Mouse (Mus musculus) limb, embryonic 10.5 days (tissue): ENCODE measurements around the gene Ulk4. TPM values are rescaled to one million over a fixed set of nuclear protein-coding genes. Genes with fewer than 3 reads are reported as not detected.

Experiments
- DNase-seq: peaks from one replicate; pipeline ENCODE4 v3.0.0-alpha.2; 2017; ENCODE audit warnings: low spot score
- H3K27ac ChIP-seq: fragments of 300-500 bp; sonication (generic); 2 replicates; pipeline ENCODE4 v1.5.1; 2016; ENCODE audit warnings: mild to moderate bottlenecking
- H3K27me3 ChIP-seq: fragments of 300-500 bp; sonication (generic); 2 replicates; pipeline ENCODE4 v1.6.1; 2016; ENCODE audit warnings: low read depth, mild to moderate bottlenecking; ENCODE audit not compliant: poor library complexity, severe bottlenecking
- H3K36me3 ChIP-seq: fragments of 300-500 bp; sonication (generic); 2 replicates; pipeline ENCODE4 v1.6.1; 2016; ENCODE audit warnings: mild to moderate bottlenecking, moderate library complexity
- H3K4me1 ChIP-seq: fragments of 300-500 bp; sonication (generic); 2 replicates; pipeline ENCODE4 v1.6.1; 2016
- H3K4me3 ChIP-seq: fragments of 300-500 bp; sonication (generic); 2 replicates; pipeline ENCODE4 v1.5.1; 2016; ENCODE audit warnings: mild to moderate bottlenecking, moderate library complexity
- H3K9me3 ChIP-seq: fragments of 300-500 bp; sonication (generic); replicated peaks from 2 replicates; pipeline ENCODE4 v1.6.1; 2016; ENCODE audit warnings: mild to moderate bottlenecking
- WGBS: fragments of 180-500 bp; shearing (Covaris S2); methylation state at CpG from one replicate; pipeline ENCODE4 v1.1.7; 2016; 5-methylcytosine and 5-hydroxymethylcytosine counted together
- polyA plus RNA-seq: library from polyadenylated mRNA; unstranded; fragments of >200 nt; fragmentation: Nextera tagmentation; extraction: Ambion mirVana; gene quantifications from 2 replicates; pipeline ENCODE4 v1.2.1, GENCODE M21; 2016

The Ulk4 gene
- polyA plus RNA-seq, 1 experiment from 2014 or later, result 140 TPM

DNA sequence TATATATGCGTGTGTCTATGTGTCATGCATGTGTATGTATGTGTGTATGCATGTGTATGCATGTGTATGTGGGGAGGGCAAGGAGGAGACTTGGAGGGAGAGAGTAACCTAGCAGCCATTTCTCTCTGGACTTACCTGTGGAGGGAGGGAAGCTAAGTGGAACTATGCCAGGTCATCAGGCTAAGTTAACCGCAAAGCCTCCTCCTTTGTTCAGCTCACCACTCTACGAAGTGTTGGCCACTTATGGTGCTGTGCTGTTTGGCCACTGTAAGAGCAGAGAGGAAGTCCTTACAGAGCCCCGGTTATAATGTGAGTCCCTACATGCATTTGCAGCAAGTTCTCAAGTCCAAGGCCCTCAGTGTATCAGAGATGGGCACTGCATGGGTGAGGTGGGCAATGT lies 300.1 kb downstream of the Ulk4 start:
- no peaks in the 10 kb centered on the region for H3K27me3 ChIP-seq
- no peak for DNase-seq
- 92% methylated on average over 4 of the region's 4 CpGs for WGBS

DNA sequence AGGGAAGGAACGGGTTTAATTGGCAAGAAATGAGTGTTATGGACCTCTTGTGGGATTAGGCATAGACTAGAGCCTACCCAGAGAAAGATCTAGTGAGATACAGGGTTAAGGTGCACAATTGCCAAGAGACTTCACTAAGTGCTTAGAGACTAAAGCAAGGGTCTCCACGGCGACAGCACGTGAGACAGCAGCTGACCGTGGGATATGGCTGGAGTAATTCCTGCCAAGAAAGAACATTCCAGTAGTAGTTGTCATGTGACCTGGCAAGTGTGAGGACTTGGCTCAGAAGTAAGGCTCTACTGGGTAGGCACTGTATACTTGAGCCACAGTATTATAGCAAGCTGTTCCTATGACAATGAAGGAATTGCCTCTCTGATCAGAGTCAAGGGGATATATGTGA lies 300.8 kb downstream of the Ulk4 start:
- Histone ChIP-seq H3K4me3 (no peak overlapping the region), H3K36me3 (no peaks in the 10 kb centered on the region), H3K9me3 (no peaks in the 10 kb centered on the region), H3K27ac (no peak overlapping the region), H3K4me1 (peaks cover 21% of the 10 kb centered on the region), H3K27me3 (no peaks in the 10 kb centered on the region)
- no peak for DNase-seq
- WGBS, result 89% methylated on average over 5 of the region's 5 CpGs

More for the DNA sequence above, 300.1 kb downstream of the Ulk4 start:
- Histone ChIP-seq H3K4me3 (no peak overlapping the region), H3K9me3 (no peaks in the 10 kb centered on the region), H3K27ac (no peak overlapping the region), H3K36me3 (no peaks in the 10 kb centered on the region), H3K4me1 (peaks cover 28% of the 10 kb centered on the region)

DNA sequence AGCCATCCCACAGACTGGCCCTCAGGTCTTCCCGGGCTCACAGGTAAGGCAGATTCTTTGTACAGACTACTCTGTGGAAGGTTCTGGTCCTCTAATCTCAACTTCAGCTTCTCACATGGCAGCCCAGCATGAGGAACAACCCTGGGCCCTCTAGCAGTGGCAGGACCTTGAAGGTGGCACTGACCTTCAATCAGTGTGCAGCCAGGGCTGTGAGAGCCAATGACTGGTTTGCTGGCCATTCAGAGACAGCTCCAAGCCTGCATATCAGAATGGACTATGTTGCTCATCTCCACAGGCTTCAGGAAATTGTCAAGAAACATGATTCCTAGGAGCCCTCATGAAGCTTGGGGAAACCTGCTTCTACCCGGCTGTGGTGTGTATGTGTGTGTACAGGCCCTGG lies 302.8 kb downstream of the Ulk4 start:
- Histone ChIP-seq H3K27ac (no peak overlapping the region), H3K4me1 (peaks cover 19% of the 10 kb centered on the region)

DNA sequence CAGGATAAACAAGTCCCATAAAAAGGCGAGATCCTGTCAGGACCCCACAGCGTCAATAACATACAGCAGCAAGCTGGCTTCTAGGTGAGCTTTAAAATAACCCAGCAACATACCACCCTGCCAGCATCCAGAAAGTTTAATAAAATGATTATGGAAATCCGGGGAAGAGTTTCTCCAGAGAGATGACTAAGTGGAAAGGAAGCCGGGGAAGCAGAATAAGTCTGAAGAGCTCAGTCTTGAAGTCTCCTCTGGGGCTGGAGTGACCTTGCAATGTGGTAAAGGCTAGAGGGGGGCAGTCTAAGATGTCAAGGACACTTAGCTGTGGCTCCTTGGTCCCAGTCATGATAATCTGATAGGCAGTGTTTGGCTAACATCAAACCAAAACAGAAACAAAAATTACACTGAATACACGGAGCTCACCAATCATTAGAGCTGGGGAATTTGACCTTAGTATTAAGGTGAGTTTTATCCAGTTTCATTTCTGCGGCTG lies 303.9 kb downstream of the Ulk4 start:
- Histone ChIP-seq H3K27me3 (no peaks in the 10 kb centered on the region), H3K4me1 (peaks cover 17% of the 10 kb centered on the region), H3K4me3 (no peak overlapping the region), H3K9me3 (no peaks in the 10 kb centered on the region), H3K27ac (no peak overlapping the region), H3K36me3 (peaks cover 24% of the 10 kb centered on the region)
- DNase-seq, result no peak
- WGBS, result 62% methylated on average over 6 of the region's 6 CpGs

More for the DNA sequence above, 302.8 kb downstream of the Ulk4 start:
- peaks cover 12% of the 10 kb centered on the region for H3K36me3 ChIP-seq
- H3K4me3 ChIP-seq, result no peak overlapping the region
- no peak for DNase-seq
- no peaks in the 10 kb centered on the region for H3K27me3 ChIP-seq
- no peaks in the 10 kb centered on the region for H3K9me3 ChIP-seq
- WGBS, result 87% methylated on average over 2 of the region's 2 CpGs

DNA sequence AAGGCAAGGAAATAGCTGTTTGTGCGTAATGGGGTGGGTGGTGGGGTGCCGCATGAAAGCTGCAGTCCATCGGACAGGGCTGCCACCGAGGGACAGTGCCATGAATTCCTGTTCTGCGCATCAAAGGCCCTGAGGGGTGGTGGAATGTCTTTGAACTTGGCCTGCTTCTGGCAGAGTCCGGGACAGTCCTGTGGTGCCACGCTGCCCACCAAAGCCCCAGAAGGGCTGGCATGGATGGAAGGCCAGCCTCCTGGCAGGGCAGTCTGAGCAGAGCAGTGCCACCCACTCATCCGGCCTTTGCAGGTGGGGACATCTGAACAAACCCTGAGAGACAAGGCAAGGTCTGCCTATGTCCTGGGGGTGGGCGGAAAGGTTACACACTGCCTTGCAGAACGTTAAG lies 312.0 kb downstream of the Ulk4 start:
- no peak overlapping the region for H3K27ac ChIP-seq
- no peak for DNase-seq
- no peaks in the 10 kb centered on the region for H3K27me3 ChIP-seq
- H3K4me3 ChIP-seq, result no peak overlapping the region
- H3K9me3 ChIP-seq, result no peaks in the 10 kb centered on the region
- WGBS, result 88% methylated on average over 10 of the region's 10 CpGs
- H3K36me3 ChIP-seq, result peaks cover 99% of the 10 kb centered on the region
- H3K4me1 ChIP-seq, result no peaks in the 10 kb centered on the region

DNA sequence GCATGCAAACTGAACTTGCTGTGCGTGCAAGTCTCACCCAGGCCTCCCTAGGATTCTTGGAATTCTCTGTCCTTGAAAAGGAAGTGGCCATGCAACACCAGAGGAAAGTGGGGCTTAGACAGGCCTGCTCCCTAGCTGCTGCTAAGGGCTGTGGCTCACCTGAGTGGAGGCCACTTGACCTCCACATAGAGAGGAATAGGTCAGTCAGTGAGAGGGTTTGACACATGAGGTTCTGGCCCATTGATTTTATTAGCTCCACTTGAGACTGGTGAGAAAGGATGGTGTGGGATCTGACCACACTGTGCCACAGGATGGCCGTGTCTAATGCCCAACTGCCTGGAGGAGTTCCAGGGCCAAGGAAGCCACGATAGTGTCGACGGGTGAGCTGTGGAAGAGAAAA lies 312.8 kb downstream of the Ulk4 start:
- no peak for DNase-seq
- 87% methylated on average over 5 of the region's 5 CpGs for WGBS
- no peaks in the 10 kb centered on the region for H3K9me3 ChIP-seq
- no peak overlapping the region for H3K27ac ChIP-seq
- peaks cover 99% of the 10 kb centered on the region for H3K36me3 ChIP-seq
- H3K27me3 ChIP-seq, result no peaks in the 10 kb centered on the region
- no peak overlapping the region for H3K4me3 ChIP-seq
- H3K4me1 ChIP-seq, result no peaks in the 10 kb centered on the region

DNA sequence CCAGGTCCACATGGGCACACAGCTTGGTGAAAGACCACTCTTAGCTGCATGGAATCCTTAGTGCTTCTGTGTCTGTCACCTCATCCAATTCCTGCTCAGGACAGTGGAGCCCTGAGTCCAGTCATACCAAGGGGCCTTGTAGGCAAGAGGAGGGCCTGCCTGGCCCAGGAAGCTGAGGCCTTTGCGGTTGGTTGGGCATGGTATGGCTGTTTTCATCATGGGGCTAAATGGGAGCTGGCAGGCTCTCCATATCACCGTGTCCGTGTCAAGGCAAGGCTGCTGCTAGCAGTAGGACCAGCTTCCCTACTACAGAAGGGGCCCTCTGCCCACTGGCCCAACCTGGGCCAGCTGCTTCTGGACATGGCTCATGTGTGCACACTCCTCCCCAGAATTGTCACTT lies 313.3 kb downstream of the Ulk4 start:
- H3K36me3 ChIP-seq, result peaks cover 99% of the 10 kb centered on the region
- 90% methylated on average over 3 of the region's 3 CpGs for WGBS
- H3K9me3 ChIP-seq, result no peaks in the 10 kb centered on the region
- no peak for DNase-seq
- no peaks in the 10 kb centered on the region for H3K4me1 ChIP-seq
- no peak overlapping the region for H3K27ac ChIP-seq
- no peaks in the 10 kb centered on the region for H3K27me3 ChIP-seq
- no peak overlapping the region for H3K4me3 ChIP-seq

DNA sequence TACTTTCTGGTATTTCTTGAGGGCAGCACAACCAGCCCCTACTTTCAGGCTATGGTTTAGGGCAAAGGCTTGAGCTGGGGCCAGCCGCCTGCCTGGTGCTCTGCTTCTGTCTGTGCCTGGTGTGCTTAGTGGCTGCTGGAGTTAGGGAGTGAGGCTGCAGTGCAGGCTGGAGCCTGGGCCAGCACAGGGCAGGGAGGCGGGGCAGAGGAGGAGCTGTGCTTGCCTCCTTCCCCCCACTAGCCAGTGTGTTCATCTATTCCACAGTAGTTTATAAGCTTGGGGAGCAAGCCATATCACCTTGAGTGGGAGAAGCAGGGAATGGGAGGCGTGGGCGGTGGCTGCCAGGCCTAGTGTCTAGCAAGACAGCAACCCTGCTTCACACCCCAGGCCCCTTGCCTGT lies 313.9 kb downstream of the Ulk4 start:
- no peak overlapping the region for H3K27ac ChIP-seq
- 91% methylated on average over 4 of the region's 4 CpGs for WGBS
- H3K36me3 ChIP-seq, result peaks cover 99% of the 10 kb centered on the region
- H3K4me3 ChIP-seq, result no peak overlapping the region
- DNase-seq, result no peak
- no peaks in the 10 kb centered on the region for H3K9me3 ChIP-seq
- H3K27me3 ChIP-seq, result no peaks in the 10 kb centered on the region
- no peaks in the 10 kb centered on the region for H3K4me1 ChIP-seq

DNA sequence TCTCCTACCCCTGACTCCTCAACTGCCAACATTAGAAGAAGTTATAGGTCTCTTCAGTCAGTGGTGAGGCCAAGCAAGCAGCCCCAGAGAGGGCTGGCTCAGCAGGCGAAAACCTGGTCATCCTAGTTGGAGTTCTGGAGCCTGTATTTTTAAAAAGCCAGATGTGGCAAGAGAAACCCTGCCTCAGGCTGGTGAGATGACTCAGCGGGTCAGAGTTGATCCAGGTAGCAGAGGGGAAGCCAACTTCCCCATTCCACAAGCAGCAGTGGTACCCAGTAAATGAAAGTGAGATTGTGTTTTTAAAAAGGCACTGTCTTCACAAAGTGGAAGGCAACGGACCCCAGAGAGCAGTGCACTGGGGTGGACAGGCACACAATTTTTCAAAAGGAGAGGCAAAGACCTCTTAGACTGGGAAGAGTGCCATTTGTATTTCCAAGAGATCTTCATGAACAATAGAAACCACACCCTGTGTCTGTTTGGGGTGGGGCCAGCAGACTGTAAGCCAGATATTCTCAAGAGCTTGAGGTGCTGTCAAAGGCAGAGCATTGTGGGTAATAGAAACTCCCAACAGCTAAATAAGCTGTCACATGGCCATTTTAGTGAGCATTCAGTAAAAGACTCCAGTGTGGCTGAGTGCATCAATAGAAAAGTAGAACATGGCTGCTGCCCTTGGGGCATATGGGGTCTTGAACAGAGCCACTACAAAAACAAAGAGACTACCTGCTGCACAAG lies 314.9 kb downstream of the Ulk4 start:
- no peaks in the 10 kb centered on the region for H3K27me3 ChIP-seq
- peaks cover 100% of the 10 kb centered on the region for H3K36me3 ChIP-seq
- H3K4me1 ChIP-seq, result no peaks in the 10 kb centered on the region
- H3K9me3 ChIP-seq, result no peaks in the 10 kb centered on the region
- WGBS, result 89% methylated on average over 3 of the region's 3 CpGs
- H3K27ac ChIP-seq, result no peak overlapping the region
- no peak overlapping the region for H3K4me3 ChIP-seq
- DNase-seq, result no peak

DNA sequence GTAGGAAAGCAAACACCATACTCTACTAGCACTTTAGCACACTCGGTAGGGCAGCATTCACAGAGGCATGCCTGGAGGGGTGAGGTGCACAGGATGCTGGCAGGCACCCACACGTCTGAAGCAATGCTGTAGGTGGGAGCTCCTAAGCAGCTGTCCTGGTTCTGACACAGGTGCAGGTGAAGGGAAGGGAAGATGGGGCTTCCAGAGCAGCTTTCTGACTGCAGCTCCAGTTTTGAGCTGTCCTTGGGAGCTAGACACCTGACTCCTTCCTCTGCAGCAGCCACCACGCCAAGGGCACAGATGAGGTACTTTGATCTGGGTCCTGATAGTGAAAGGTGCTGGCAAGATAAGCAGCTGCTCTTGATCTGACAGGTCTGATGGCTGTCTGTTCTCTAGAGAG lies 315.5 kb downstream of the Ulk4 start:
- no peaks in the 10 kb centered on the region for H3K9me3 ChIP-seq
- no peak overlapping the region for H3K27ac ChIP-seq
- WGBS, result 75% methylated on average over 3 of the region's 3 CpGs
- H3K4me1 ChIP-seq, result no peaks in the 10 kb centered on the region
- no peak for DNase-seq
- H3K4me3 ChIP-seq, result no peak overlapping the region
- no peaks in the 10 kb centered on the region for H3K27me3 ChIP-seq
- H3K36me3 ChIP-seq, result peaks cover 100% of the 10 kb centered on the region

DNA sequence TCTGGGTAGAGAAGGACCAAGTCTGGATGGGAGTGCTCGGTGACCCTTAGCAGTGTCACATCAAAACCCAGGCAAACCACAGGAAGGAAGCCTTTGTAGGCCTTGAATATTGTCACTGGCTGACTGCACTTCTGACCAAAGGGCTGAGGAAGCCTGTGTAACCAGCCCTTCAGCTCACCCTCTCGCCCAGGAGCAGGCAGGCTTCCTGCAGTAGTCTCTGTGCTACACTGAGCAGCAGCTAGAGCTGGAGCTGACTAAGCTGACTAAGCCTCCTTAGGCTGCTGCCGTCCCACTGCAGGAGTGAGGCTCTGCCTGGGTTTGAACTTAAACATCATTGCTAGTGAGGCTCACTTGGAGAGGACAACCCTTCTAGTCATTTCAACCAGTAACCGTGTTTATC lies 316.4 kb downstream of the Ulk4 start:
- Histone ChIP-seq H3K4me1 (no peaks in the 10 kb centered on the region), H3K36me3 (peaks cover 100% of the 10 kb centered on the region), H3K27ac (no peak overlapping the region), H3K9me3 (no peaks in the 10 kb centered on the region), H3K27me3 (no peaks in the 10 kb centered on the region), H3K4me3 (no peak overlapping the region)
- 93% methylated on average over 4 of the region's 4 CpGs for WGBS
- no peak for DNase-seq

DNA sequence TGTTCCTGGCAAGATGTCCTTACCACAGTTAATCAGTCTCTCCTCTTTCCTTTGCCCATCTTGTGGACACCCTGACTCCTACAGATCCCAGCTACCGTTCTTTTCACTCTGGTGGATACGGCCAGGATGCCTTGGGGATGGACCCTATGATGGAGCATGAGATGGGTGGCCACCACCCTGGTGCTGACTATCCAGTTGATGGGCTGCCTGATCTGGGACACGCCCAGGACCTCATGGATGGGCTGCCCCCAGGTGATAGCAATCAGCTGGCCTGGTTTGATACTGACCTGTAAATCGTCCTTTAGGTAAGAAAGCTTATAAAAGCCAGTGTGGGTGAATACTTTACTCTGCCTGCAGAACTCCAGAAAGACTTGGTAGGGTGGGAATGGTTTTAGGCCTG lies 317.8 kb downstream of the Ulk4 start:
- Histone ChIP-seq H3K4me1 (no peaks in the 10 kb centered on the region), H3K9me3 (no peaks in the 10 kb centered on the region), H3K4me3 (no peak overlapping the region), H3K27me3 (no peaks in the 10 kb centered on the region), H3K27ac (no peak overlapping the region), H3K36me3 (peaks cover 100% of the 10 kb centered on the region)
- 87% methylated on average over 4 of the region's 4 CpGs for WGBS
- DNase-seq, result no peak

DNA sequence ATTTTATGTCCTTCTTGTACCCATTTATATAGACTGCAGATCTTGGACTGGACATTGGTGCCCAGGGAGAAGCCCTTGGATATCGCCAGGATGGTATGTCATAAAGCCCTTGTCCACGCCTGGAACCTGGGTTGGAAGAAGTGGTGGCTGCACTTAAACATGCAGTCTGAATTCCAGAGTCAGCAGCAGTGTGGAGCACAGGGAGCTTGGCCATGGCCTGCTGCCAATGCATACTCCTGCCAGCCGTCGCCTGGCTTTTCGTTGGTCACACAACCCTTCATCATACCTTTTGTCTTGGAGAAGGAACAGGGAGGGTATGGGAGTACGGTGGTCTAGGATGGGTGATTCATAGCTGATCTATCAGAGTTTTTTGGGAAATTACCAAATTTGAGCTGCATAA lies 318.4 kb downstream of the Ulk4 start:
- WGBS, result 94% methylated on average over 6 of the region's 6 CpGs
- Histone ChIP-seq H3K4me1 (no peaks in the 10 kb centered on the region), H3K9me3 (no peaks in the 10 kb centered on the region), H3K27ac (no peak overlapping the region), H3K4me3 (no peak overlapping the region), H3K36me3 (peaks cover 100% of the 10 kb centered on the region), H3K27me3 (no peaks in the 10 kb centered on the region)
- no peak for DNase-seq

DNA sequence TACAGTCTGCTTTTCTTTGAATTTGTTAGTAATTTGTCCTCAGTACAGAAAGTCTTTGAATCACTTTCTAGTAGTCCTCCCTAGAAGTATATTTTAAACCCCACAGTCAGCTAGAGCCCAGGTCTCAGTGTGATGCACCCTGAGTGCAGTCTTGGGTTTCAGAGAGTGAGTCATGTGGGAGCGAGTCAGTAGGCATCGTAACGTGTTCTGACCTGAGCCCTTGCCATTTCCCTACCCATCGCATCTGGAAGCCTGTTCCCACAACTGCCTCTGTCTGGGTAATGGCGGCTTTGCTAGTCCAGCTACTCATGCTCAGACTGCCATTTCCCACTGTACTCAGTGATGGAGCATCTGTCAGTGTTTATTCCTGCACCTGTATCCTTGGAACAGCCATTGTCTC lies 318.9 kb downstream of the Ulk4 start:
- H3K27me3 ChIP-seq, result no peaks in the 10 kb centered on the region
- H3K4me1 ChIP-seq, result no peaks in the 10 kb centered on the region
- no peak overlapping the region for H3K4me3 ChIP-seq
- no peak for DNase-seq
- no peaks in the 10 kb centered on the region for H3K9me3 ChIP-seq
- WGBS, result 96% methylated on average over 5 of the region's 5 CpGs
- no peak overlapping the region for H3K27ac ChIP-seq
- H3K36me3 ChIP-seq, result peaks cover 100% of the 10 kb centered on the region
